Mouse (Mus musculus): ENCODE results near the gene Far2.

The Far2 gene

GRCm38 (mm10) chr6:148222686-148223085, 175.6 kb downstream of the Far2 start:
- DNase-seq: no peak

- no peak for DNase-seq
These were observed 180.5 kb downstream of the Far2 start for GRCm38 (mm10) chr6:148227542-148227941.

Data from liver (tissue).